In genomic region chr5:45042914-45043313, GRCm38 (mm10) we compare ENCODE assay signal across 24 mouse cellular contexts.
"Had no signal": no experiment of that assay in that cellular context is flagged by ENCODE, and none has a peak within 500 bp of the region (broad histone marks: within the 10 kb centered on the region; RNA-seq: fewer than 3 reads in every experiment).

No protein-coding gene starts in this region.

- DNase-seq: gastrocnemius, adult 2 months; gastrocnemius, postnatal 10 days; gastrocnemius, postnatal 25 days; heart, adult 18-20 months; heart, postnatal 10 days; heart, postnatal 4 days; kidney, adult 18-20 months; kidney, adult 8-10 months; kidney, postnatal 14 days; kidney, postnatal 36 days; layer of hippocampus, postnatal 36 days; left cerebral cortex, postnatal 4 days had no signal

- H3K27ac ChIP-seq: gastrocnemius, adult 2 months; heart, embryonic 10.5 days; hindbrain, embryonic 10.5 days; hindbrain, embryonic 12.5 days; hindbrain, embryonic 14.5 days; intestine, embryonic 15.5 days; limb, embryonic 13.5 days; limb, embryonic 15.5 days; liver, embryonic 12.5 days had no signal

- H3K27me3 ChIP-seq: heart, embryonic 12.5 days; hindbrain, embryonic 12.5 days; intestine, embryonic 15.5 days; limb, embryonic 13.5 days; limb, embryonic 15.5 days; liver, embryonic 12.5 days had no signal

- H3K9ac ChIP-seq: heart, embryonic 12.5 days; hindbrain, embryonic 12.5 days; hindbrain, embryonic 14.5 days; intestine, embryonic 15.5 days; limb, embryonic 13.5 days; limb, embryonic 15.5 days; liver, embryonic 12.5 days had no signal

- H3K36me3 ChIP-seq: heart, embryonic 10.5 days; heart, embryonic 12.5 days; hindbrain, embryonic 10.5 days; hindbrain, embryonic 12.5 days; intestine, embryonic 15.5 days; limb, embryonic 13.5 days; limb, embryonic 15.5 days; liver, embryonic 12.5 days had no signal

- H3K4me2 ChIP-seq: heart, embryonic 12.5 days; hindbrain, embryonic 12.5 days; hindbrain, embryonic 14.5 days; intestine, embryonic 15.5 days; limb, embryonic 13.5 days; limb, embryonic 15.5 days; liver, embryonic 12.5 days had no signal

- H3K4me3 ChIP-seq: gastrocnemius, adult 2 months; heart, embryonic 10.5 days; heart, embryonic 12.5 days; hindbrain, embryonic 10.5 days; hindbrain, embryonic 12.5 days; intestine, embryonic 15.5 days; limb, embryonic 13.5 days; limb, embryonic 15.5 days; liver, embryonic 12.5 days had no signal

- H3K4me1 ChIP-seq: heart, embryonic 10.5 days; heart, embryonic 12.5 days; hindbrain, embryonic 10.5 days; hindbrain, embryonic 12.5 days; intestine, embryonic 15.5 days; limb, embryonic 13.5 days; limb, embryonic 15.5 days; liver, embryonic 12.5 days had no signal

- H3K9me3 ChIP-seq: heart, embryonic 10.5 days; heart, embryonic 12.5 days; hindbrain, embryonic 10.5 days; hindbrain, embryonic 12.5 days; intestine, embryonic 15.5 days; limb, embryonic 13.5 days; limb, embryonic 15.5 days; liver, embryonic 12.5 days had no signal

- ATAC-seq: hindbrain, embryonic 16.5 days; inflammation-experienced regulatory T-cells, adult 6 months; intestine, embryonic 15.5 days; intestine, postnatal 0 days; liver, embryonic 12.5 days had no signal
